Mouse (Mus musculus): ENCODE measurements around the gene Maml3.

Gene Maml3

DNA sequence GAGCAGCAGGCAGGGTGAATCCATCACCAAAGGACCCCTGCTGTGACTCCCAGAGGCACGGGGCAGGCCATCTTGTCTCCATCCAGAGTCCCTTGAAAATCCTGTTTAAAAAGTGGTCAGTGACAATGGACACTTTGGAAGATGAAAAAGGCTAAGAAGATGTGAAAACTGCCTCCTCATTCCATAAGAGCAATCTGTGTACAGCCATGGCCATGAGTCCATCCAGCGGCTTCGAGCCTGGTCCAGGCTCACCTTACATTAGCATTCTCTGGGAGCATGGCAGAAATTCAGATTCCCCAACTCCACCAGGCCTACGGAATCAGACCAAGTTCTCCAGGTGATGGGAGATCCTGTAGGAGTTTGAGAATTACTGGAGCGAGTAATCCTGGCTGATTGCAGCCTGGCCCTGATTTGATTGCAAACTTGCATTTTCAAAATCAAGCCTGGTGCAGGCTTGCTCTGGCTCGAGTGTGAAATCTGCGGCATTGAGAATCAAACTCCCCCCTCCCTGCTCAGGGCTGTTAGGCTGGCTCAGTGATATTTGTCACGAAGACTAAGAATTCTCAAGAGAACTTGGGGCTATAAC is 402.1 kb downstream of the Maml3 start:
- no peak for DNase-seq (ENCODE audit: low spot score)

DNA sequence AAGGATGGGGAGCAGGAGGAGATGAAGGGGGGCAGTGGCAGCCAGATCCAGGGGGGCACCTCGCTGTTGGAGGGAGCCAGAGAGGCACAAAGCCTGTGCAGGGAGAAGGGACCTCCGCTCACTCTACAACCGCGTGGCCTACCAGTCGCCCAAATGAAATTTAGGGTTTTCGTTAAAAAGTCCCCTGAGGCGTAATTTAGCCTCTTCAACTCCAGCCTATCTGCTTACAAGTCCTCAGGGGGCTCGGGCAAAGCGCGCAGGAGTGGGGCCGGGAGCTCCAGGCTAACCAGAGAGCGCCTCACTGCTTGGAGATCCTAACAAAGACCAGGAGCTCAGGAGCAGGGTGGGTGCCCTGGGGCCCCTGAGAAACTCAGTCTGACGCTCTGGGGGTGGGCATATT is 402.9 kb downstream of the Maml3 start:
- DNase-seq (ENCODE audit: low spot score): no peak

DNA sequence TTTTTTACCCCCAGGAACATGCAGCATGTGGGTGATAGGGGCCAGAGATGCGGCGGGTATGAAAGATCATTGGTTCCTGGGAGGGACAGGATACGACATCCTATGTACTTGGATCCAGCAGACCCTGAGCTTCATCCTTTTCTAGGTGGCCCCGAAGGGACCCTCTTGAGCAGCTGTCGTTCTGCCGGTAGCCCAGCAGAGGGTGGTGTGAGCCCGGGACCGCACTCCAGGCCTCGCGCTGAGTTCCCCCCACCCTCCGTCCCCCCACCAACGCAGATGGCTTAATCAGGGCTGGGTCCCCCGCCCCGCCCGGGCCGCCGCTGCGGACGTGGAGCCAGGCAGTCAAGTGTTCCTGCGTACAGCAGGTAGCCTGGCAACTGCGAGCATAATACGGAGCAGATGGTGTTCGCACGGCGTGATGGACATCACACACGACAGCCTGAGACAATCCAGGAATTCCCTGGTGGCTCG is 403.6 kb downstream of the Maml3 start:
- DNase-seq (ENCODE audit: low spot score): no peak

DNA sequence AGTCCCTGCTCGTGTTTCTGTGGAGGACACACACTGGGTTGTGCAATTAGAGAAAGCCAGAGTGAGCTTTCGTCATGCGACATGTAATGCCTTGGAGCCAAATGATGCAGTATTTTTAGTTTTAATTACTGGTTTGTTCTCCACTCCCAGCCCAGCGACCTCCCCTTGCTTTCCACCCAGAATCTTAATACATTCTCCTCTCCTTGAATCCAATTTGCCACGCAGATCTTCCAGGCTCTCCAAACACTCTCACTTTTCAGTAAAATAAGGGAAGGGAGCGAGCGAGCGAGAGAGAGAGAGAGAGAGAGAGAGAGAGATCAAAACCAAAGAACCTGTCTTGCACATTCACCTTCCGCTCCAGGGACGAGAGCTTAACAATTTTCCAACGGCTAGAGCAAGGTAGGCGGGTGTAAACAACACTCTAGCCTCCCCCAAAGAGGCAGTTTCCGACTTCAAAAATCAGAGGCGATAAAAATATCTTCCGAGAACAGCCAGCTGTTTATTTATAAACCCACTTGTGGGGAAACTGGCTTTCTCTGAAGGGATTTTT is 404.1 kb downstream of the Maml3 start:
- DNase-seq (ENCODE audit: low spot score): no peak

DNA sequence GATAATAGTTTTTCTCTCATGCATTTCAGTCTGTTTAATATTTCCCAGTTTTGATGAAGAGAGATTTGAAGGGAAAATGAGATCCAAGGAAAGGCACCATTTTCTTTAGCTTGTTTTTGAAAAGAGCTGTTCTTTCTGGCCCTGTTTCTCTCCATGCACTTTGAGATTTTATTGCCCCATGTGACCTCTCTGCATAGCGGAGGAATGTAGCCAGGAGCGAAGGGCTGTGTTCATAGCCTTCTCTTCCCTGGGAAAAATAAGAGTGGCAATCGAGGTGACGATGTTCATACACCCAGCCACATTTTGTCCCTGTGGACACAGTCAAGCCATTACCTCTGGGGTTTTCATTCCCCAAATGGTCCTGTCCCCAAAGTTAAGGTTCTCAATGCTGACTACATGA is 404.8 kb downstream of the Maml3 start:
- no peak for DNase-seq (ENCODE audit: low spot score)

DNA sequence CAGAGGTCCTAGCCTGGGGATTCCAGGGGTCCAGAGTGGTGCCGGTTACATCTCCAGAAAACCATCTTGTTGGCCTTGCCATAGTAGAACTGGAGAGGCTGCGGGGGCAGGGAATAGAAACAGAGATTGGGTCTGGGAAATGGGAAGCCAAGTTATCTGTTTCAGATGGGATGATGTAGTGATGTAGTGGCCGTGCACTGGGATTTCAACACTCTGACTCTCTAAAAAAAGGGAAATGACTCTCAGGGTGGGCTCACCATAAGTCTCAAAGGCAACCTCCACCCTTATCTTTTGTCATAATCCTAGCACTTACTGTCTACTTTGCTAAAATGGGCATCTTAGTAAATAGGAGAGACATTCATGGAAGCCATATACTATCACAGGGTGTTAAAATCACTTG is 406.9 kb downstream of the Maml3 start:
- no peak for DNase-seq (ENCODE audit: low spot score)

DNA sequence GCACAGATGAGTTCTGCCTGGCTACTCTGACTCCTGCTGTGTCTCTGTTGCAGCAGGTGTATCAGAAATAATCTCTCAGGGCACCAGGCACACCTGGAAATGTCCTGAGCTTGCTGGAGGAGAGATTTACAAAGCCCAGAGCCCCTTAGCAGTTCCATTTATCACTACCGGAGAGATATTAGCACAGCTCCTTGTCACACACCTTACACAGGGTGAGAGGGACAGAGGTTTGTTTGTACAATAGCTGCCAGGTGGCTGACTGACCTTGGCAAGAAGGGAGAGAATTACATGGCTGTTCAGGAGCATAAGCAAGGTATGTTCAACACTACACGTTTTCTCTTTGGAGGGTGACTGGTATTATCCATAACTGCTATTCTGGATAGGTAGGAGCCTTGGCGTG is 409.2 kb downstream of the Maml3 start:
- DNase-seq (ENCODE audit: low spot score): no peak

DNA sequence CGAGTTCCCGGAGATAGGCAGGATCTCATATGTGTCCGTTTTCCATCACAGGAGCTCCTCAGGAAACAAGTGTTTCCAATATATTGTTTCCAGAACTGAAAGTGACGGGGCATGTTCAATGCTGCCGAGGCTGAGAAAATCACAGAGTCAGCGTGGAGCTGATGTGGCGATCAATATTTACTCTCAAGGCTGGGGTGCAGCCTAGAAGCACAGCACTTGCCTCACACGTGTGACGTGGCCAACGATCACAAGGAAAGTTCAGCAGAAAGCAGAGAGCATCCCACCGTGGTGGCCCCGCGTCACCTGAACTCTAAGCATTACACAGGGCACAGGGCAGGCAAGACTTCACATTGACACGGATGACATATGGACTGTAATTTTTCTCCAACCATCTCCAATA is 410.3 kb downstream of the Maml3 start:
- no peak for DNase-seq (ENCODE audit: low spot score)

DNA sequence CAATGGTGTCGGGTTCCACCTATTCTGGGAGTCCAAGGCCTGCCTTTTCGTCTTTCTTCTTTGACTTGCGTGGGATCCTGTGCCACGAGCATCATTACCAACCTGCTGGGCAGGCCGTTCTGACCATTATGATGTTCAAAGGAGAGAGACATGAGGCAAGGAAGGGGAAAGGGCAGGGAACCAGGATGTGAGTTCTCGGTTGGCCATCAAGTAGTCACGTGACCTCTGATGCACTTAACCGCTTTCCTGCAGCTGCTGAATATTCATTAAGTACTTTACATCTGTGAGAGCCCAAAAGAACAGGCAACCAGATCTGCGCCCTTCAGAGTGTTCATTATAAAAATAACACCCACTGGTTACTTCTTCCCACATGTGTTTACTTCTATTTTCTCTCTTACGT is 411.7 kb downstream of the Maml3 start:
- no peak for DNase-seq (ENCODE audit: low spot score)

DNA sequence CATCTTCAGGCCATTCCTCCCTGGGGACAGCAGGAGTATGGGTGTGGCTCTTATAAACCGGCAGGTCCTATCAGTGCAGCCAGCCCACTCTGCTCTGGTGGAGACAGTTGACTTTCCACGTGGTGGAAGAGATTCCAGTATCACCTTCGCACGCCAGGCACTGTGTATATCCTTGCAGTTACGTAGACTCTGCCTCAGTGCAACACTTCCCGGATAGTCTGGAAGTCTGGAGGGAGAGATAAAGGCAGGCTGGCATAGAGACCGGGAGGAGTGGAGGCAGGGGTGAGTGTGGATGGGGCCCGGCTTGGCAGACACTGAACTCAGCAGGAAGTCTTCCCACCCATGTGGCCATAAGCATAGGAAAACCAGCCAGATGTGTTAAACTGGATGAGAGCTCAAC is 416.2 kb downstream of the Maml3 start:
- DNase-seq (ENCODE audit: low spot score): no peak

DNA sequence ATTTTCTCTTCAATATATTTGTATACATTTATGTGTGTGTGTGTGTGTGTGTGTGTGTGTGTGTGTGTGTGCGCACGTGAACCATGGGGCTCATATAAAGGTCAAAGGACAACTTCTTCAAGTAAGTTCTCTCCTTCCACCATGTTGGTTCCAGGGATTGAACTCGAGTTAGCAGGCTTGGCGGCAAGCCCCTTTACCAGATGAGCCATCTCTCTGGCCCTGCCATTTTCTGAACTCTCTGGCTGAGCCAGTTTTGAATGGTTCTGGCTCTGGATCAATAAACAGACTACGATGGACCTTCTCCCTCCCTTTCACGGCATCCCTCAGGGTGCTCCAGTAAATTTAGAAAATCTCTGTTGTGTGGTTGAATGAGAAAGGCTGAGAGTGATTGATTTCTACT is 418.1 kb downstream of the Maml3 start:
- no peak for DNase-seq (ENCODE audit: low spot score)

DNA sequence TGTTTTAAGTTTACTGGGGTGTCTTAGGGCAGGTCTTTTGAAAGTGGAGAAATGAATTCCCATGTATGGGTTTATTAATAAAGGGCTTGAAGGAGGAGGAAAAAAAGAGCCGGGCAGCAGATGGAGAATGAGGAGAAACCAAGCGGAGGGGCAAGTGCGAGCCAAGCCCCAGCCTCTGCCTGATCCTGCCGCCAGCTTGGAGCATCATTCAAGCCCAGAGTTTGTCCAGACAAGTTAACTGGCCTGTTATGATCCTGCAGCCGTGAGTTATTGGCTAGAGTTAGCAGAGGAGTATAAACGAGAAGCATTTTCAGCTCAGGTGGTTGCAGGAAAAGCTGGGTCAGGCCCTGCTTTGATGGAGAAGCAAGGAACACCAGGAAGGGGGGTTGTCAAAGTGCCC is 418.6 kb downstream of the Maml3 start:
- DNase-seq (ENCODE audit: low spot score): no peak

DNA sequence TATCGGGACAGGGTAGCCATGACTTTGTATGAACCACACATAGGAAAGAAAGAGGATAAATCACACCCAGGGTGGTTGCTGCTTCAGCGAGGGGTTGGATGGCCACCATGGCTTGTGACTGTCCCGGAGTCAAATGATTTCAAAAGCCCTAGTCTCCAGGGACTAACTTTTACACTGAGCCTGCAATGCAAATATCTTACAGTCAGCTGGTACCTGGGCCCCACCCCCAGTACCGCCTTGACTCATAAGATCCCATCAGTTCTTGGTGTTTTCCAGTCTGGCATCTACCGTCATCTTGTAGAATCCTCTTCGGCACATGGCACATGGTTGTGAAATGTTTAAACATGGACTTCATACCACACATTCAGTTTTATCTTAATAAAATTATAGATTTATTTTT is 419.3 kb downstream of the Maml3 start:
- no peak for DNase-seq (ENCODE audit: low spot score)

DNA sequence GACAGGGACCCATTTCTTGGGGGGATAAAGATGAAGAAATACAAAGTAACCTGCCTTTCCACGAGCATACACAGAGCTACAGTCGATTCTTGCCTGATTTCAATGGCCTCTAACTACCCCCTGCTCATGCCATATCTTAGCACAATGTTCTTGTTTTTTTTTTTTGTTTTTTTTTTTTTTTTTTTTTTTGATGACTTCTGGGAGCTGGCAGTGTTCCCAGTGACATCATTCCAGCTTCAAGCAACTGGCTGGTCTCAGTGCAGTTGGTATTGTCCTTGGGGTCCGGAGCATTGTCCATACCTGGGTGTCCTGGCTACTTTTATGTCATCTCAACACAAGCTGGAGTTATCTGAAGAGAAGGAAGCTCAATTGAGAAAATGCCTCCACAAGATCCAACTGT is 429.9 kb downstream of the Maml3 start:
- DNase-seq (ENCODE audit: low spot score): no peak

DNA sequence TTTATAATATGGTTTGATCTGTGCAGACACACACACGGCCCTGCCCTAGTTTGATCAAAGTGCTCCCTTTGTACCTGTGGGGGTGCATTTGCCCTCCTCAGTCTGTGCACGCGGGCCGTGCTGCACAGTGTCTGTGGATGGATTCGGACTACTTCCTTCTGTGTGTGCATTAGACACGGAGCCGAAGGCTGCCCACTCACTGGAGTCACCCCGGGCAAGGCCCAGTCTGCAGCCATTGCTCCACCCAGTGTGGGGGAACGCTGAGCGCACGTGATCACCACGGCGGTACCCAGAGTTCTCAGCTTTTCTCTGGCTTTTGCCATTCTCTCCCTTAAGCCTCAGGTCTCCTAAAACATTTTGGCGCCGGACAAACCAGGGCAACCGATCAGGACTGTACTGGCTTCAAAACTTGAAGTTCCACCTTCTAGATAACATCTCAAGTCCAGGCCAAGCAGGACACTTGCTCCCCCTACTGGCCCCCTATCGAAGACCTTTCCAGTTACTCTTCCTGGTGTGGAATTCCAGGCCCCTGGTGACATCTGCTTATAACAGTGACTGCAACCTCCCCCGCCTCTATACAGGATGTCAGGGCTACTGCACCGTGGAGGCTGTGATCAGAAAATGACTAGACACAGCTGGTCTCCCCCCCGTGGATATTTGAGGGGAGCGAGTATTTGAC is 431.3 kb downstream of the Maml3 start:
- peak; percentile 31 for DNase-seq (ENCODE audit: low spot score)

DNA sequence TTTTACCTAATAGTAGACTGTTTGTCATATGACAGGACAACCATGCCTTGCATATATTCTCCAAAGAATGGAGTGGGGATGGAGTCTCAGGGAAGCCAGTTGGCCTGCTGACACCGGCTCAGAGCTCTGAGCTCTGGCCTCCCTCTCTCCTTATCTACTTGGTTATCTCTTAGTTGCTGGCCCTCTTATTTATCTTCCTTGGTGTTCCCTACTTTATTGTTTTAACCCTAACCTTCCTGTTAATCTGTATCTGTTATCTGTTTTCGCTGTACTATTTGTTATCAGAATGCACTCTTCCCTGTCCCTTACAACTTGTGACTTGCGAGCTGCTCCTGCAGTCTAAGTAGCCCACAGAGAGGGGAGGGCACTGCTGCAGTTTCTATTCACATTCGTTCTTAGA is 432.2 kb downstream of the Maml3 start:
- no peak for DNase-seq (ENCODE audit: low spot score)

DNA sequence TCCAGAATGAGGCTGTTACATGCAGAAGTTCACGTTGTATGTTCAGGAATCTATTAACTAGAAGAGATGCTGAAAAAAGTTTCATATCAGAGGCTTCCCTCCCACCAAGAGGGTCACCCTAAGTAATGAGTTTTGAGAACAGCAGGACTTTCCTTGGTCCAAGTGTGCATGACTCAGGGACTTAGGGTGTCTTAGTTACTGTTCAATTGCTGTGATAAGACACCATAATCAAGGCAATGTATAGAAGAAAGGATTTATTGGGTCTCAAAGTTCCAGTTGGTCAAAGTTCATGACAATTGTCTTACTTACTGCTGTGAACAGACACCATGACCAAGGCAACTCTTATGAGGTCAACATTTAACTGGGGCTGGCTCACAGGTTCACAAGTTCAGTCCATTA is 433.8 kb downstream of the Maml3 start:
- no peak for DNase-seq (ENCODE audit: low spot score)

DNA sequence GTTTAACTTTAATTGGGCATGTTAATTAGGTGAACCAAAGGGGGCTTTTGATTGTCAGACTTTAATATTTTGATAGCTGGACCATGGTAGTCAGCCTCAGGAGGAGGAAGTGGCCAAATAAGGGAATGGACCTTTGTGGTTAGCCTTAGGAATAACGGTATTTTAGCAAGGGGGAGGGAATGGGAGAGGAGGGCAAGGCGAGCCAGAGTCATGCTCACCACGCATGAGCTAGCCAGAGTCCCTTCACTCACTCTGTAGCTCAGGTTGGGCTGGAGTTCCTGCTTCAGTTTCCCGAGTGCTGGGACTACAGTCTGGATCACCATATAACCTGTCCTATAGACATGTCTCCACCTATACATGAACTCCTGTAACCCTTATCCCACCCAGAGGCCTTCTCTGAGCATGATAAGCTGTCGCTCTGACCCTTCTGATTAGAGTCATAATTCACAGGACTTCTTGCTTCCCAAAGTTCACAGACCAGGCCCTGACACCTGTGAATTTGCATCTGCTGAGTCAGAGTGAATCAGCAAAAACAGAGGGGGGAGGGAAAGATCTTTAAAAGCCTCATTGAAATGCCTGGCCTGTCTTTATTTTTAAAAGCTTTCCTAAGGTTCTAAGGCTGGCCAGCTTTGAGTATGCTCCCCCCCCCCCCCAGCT is 434.3 kb downstream of the Maml3 start:
- no peak for DNase-seq (ENCODE audit: low spot score)

DNA sequence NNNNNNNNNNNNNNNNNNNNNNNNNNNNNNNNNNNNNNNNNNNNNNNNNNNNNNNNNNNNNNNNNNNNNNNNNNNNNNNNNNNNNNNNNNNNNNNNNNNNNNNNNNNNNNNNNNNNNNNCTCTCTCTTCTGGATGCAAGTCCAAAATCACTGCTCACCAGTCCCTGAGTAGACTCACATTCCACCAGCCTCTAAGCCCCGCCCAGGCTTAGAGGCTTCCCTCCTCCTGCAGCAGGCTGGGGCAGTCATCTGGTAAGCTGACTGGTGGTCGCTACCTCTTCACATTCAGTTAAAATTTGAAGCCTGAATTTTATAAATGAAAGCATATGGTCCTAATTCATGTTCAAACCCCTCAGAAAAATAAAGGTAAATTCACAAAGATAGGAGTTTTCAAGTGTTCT is 436.3 kb downstream of the Maml3 start:
- DNase-seq (ENCODE audit: low spot score): no peak

DNA sequence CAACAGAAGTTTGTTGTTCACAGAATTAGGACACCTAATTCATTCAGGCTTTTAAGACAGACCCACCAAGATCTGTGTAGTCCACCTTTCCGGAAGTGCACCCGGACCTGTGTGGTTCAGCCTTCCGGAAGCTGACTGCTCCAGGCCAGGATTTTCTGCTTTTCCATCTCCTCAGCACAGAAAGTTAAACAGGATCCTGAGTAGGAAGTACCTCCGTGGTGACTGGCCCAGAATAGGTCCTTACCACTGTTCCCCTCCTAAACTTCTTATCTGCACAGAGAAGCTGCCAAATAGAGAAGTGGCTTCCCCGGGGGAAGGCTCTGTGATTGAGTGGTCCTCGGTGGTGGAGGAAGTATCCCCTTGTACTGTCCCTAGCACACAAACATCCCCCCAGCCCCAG is 442.3 kb downstream of the Maml3 start:
- DNase-seq (ENCODE audit: low spot score): no peak

DNA sequence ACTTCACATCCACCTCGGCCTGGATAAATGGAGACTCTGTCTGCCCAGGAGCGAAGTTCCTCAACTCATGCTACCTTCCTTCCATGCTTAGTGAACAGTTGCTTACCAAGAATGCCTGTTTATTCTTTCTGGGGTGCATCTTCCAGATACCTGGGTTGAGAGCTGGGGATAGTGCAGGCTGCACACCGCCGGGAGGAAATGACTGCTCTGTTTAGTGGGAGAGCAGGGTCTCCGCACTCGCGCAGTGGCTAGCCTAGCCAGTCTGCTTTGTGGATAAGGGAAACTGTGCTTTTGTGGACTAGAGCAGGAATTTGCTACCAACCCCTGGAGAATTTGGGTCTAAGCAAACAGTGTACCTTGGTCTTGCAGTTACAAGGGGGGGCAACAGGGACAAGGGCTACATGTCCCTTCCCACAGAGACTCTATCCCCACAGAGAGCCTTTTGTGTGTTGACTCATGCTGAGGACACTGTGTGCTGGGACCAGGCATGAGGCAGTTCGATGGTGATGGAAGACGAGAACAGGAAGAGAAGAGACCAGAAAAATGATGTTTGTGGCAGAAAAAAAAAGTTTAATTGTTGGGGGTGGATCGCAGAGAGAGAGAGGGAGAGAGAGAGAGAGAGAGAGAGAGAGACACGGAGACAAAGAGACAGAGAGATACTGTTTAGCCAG is 442.9 kb downstream of the Maml3 start:
- no peak for DNase-seq (ENCODE audit: low spot score)

DNA sequence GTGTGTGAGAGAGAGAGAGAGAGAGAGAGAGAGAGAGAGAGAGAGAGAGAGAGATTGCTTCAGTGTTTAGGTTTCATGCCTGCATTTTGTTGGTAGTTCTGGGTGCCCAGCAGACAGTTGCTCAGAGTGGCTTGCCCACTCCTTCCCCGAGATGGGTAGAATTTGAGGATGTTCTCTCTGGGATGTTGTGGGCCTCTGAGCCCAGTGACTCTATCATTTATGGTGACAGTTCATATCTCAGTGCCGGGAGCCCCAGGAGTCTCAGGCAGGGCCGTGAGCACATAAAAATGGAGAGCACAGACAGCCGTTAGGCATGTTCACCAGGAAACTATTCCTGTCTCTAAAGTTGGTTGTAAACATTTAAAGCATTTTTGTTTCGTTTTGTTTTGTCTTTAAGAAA is 443.5 kb downstream of the Maml3 start:
- DNase-seq (ENCODE audit: low spot score): peak; percentile 42

DNA sequence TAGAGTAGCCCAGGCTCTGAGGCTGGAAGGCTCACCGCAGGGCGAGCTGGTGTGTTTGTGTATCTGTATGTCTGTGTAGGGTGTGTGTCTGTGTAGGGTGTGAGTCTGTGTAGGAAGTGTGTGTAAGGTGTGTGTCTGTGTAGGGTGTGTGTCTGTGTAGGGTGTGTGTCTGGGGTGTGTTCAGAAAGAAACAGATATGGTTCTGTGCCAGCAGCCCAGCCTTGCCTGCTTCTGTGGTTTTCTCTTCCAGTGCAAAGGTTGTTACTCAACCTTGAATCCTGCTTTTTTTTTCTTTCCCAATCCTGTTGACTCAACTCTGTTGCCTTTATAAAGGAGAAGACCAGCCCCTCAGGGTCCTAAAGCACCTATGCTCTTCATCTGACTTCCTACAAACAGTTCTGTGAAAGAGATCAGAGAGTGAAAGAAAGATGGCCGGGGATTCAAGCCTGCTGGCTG is 444.0 kb downstream of the Maml3 start:
- DNase-seq (ENCODE audit: low spot score): peak; percentile 82
